Mouse (Mus musculus) mature B cell (primary cell): Measurements from ENCODE around the gene Wdr5.
"Not testable (repeated sequence)": the region's sequence is repeated elsewhere in the genome, so short reads cannot be mapped to it uniquely, and the experiment has no call there.

Source experiments
- in situ Hi-C: fragments of 300-500 bp; cut with MboI; formaldehyde crosslinking; loops from 2 replicates; pipeline ENCODE4 v1.14.3; 2019

The Wdr5 gene

DNA sequence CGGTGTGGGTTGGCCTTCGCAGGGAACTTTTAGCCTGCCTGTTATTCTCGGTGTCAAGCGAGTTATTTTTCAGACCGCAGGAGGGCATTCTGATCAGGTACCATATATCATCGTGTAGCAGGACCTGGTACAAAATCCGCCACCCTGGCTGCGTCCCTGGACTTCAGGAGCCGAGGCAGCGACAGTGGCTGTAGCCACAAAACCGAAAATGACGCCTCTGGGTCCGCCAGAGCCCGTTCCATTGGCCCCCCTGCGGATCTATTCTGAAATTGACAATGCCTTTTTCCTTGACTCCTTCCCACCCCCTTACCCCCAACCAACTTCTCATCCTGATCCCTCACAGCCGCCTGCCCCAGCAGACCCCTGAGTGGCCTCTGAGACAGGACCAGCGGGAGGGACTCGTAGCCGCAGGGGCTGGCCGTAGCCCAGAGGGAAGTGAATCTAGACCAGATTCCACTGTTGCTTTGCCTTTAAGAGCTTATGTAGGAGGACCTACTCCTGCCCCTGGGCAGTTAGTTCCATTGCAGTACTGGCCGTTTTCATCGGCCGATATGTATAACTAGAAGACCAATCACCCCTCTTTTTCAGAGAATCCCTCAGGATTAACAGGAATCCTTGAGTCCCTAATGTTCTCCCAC lies 18.4 kb upstream of the Wdr5 start:
- in situ Hi-C loops, result loop anchor here (25.0 kb wide), 1 partner anchor 266 kb away; no protein-coding TSS in a partner anchor

GRCm38 (mm10) chr2:27504113-27504885 lies 10.7 kb upstream of the Wdr5 start:
- in situ Hi-C loops, result no loop called here

GRCm38 (mm10) chr2:27505539-27505938 lies 9.4 kb upstream of the Wdr5 start:
- in situ Hi-C loops, result no loop called here

DNA sequence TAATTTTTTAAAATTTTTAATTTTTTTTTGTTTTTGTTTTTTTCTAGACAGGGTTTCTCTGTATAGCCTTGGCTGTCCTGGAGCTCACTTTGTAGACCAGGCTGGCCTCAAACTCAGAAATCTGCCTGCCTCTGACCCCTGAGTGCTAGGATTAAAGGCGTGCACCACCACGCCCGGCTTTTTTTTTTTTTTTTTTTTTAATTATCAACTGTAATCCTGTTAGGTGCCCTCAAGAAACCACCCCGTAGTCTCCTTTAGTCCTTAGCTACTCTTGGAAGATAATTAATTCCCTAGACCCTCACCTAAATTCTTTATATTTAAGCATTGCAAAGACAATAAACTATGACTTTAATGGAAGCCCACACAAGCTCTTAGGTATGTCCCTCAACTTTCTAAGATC lies 8.3 kb upstream of the Wdr5 start:
- in situ Hi-C loops, result not testable (repeated sequence)

DNA sequence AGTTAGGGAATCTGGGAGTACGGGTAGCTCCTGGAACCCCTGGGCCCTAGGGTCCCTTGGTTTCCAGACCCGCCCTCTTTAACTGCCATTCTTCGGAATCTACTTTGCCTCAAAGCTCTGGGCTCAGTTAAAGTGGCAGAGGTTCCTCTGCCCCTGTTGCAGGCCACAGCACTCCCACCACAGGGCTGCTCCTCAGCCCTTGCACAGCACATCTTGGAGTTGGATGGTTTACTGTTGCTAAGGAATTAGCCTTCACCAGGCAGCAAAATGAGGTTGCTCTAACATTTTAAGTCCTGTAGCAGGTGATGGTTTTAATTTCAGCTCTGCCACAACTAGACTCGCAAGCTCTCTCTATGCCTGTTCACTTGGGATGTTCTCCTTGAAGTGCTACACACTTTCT lies 7.4 kb upstream of the Wdr5 start, which contains the start of gene Brd3:
Brd3 (minus strand) TSS at position 101 of the 400 bp plus-strand sequence.
- in situ Hi-C loops, result no loop called here

DNA sequence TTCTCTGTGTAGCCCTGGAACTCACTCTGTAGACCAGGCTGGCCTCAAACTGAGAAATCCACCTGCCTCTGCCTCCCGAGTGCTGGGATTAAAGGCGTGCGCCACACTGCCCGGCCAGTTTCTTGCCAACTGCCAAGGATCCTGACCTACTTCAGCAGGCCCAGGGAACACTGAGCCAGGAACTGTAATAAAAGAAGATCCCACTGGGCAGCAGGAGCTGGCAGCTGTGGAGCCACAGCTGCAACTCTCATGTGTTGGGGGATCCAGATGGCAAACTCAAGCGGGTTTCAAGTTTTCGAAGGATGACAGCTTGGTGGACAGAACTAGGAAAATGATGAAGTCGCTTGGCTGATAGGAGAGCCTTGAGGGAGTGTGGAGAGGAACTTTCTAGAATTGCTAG lies 4.3 kb upstream of the Wdr5 start:
- in situ Hi-C loops, result no loop called here

DNA sequence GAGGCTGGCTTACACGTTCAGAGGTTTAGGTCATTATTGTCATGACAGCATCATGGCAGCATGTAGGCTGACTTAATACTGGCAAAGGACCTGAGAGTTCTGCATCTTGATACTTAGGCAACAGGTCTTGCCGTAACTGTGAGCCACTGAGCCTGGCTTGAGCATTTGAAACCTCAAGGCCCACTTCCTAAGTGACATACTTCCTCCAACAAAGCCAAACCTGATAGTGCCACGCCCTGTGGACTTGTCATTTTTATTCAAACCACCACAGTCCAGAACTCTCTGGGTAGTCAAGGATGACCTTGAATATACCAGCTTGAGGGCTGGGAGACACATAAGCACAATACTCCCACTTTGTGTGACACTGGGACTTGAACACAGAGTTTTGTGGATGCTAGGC lies 2.0 kb upstream of the Wdr5 start:
- in situ Hi-C loops, result no loop called here

DNA sequence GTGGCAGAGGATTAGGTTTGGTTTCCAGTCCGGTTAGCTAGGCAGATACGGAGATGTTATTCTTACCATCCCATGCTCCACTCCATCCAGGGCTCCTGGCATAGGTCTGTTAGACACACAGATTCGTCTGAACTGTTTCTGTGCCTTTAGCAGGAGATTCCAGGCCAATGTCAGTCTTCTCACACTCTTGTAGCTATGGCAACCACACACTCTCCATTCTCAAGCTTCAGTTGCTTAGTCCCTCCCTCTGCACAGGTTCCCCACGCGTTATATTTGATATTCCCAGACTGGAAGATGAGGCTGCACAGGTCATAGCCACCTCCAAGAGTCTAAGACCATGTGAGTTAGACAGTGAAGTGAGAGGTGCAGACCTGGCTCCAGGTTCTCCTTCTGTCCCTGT lies 1.1 kb upstream of the Wdr5 start:
- in situ Hi-C loops, result no loop called here

DNA sequence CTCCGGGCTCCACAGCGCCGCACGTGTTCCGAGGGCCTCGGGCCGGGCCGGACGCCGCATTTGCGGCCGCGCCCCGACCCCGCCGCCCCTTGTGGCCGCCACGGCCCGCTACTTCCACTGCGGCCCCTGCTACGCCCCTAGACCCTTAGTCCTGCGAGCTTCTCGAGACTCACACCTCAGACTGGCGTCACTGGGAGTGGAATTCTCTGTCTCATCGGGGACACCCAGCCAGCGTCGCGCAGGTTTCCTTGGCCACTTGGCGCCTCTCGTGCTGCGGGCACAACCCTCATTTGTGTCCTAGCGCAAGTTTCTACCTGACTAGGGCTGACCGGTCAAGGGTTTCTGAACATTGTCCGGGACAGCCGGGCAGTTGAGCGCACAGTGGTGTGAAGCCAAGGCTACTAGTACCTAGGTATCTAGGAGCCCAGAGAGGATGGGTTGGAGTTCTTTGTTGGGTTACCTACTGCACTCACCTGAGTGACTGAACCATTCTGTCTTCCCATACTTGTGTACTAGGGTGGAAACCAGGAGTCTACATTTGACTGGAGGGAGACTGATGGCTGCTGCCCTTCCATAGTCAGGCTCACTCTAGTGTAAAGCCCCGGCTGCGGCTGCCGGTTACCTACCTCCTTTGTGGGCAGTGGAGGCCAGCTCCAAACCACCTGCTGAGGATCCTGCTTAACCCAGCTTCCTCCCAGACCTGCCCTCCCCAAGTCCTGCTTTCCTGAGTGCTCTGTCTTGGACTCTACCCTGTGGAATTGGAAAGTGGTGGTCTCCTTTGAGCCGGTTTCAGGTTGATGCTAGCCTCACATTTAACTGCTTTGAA lies 597 bp downstream of the Wdr5 start:
- in situ Hi-C loops, result no loop called here

DNA sequence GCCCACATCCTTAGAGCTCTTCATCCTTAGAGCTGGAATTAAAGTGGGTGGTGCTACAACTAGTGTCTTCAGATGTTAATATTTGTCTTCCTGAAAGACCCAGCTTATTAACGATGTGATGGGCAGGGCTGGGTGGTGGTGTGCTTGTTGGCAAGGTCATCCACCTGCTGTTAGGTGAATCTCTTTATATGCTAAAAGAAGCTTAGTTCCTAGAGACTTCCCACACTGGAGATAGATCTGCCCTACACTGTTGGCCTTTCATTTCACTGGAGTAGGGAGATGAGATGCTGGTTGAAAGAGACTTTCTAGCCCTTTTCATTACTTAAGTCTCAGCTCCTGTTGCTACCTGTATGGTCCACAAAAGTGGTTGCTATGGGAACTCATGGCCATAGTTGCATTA lies 1.3 kb downstream of the Wdr5 start:
- in situ Hi-C loops, result no loop called here

DNA sequence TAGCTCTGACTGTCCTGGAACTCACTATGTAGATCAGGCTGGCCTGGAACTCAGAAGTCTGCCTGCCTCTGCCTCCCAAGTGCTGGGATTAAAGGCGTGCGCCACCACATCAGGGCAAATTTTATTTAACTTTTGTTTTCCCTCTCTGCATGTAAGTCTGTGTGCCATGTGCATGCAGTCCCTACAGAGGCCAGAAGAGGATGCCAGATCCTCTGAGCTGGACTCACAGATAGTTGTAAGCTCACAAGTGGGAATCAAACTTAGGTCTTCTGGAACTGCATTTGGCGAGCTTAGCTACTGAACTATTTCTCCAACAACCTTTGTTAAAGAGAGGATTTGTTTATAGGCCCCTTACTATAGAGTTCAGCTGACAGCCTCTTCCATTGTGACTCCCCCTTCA lies 3.3 kb downstream of the Wdr5 start:
- in situ Hi-C loops, result no loop called here

GRCm38 (mm10) chr2:27538455-27539330 lies 23.7 kb downstream of the Wdr5 start:
- in situ Hi-C loops, result not testable (repeated sequence)

GRCm38 (mm10) chr2:27539336-27539735 lies 24.4 kb downstream of the Wdr5 start:
- in situ Hi-C loops, result no loop called here

DNA sequence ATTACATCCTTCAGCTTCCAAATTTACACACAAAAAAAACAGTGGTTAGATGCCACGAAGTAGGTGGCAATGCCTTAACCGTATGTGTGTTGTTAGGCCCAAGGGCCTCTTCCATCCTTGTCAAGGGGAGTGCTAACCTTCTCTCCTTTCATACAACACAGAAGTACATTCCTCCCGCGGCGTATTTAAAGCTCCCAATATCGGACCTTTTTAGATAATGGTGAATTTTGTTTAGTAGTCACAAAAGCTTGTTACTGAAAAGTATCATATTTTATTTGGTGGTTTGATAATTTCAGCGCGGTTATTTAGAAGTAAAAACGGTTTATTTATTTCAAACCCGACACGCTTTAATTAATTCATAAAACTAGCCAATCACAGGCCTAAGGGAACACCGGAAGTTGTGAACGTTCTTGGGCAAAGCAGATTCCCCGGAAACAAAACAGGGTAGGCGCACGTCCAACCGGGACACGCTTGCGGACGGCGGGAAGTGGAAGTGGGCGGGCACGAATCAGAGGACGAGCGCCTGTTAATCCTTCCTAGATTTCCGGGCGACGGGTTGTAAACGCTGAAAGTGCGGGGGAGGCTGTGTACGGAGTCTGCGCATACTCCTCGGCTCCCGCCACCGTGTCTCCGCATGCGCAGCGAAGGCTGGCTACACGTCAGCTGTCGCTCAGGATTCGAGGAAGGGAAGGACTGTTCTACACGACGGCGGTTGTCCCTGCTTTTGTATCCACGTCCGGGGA lies 25.0 kb downstream of the Wdr5 start:
- in situ Hi-C loops, result no loop called here

GRCm38 (mm10) chr2:27540515-27540836 lies 25.5 kb downstream of the Wdr5 start:
- in situ Hi-C loops, result no loop called here

DNA sequence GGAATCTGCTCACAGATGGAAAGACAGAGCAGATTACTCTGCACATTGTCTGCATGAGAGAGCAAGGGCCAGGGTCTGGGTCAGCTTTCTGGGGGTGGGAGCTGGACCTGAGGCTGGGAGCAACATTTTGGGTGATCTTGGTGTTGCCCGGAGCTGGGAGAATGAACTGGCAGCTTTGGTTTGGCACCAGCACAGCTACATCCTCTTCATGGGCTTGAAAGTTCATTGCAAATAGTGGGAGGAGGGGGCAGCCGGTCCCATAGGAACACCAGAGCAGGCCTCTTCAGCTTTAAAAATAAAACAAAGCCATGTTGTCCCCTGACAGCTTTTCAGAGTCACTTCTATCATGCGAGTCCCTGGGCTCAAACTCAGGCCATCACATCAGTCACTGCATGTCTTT lies 26.3 kb downstream of the Wdr5 start:
- in situ Hi-C loops, result no loop called here

GRCm38 (mm10) chr2:27544613-27545012 lies 29.7 kb downstream of the Wdr5 start:
- in situ Hi-C loops, result no loop called here

GRCm38 (mm10) chr2:27545517-27545916 lies 30.6 kb downstream of the Wdr5 start:
- in situ Hi-C loops, result not testable (repeated sequence)

GRCm38 (mm10) chr2:27546041-27546440 lies 31.1 kb downstream of the Wdr5 start:
- in situ Hi-C loops, result not testable (repeated sequence)

- in situ Hi-C loops, result no loop called here
Measured at GRCm38 (mm10) chr2:27547326-27547725, 32.4 kb downstream of the Wdr5 start.

DNA sequence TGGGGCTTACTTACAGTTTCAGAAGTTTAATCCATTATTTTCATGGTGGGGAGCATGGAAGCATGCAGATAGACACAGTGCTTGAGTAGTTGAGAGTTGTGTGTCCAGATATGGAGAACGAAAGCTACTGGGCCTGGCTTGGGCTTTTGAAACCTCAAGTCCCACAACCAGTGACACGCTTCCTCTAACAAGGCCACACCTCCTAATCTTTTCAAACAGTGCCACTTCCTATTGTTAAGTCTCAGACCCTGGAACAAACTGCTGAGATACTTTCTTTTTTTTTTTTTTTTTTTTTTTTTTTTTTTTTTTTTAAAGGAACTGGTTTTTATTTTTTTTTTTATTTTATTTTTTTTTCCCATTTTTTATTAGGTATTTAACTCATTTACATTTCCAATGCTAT lies 33.0 kb downstream of the Wdr5 start:
- in situ Hi-C loops, result no loop called here
